Mouse (Mus musculus): ENCODE data around the gene Cyp2u1.

DNA sequence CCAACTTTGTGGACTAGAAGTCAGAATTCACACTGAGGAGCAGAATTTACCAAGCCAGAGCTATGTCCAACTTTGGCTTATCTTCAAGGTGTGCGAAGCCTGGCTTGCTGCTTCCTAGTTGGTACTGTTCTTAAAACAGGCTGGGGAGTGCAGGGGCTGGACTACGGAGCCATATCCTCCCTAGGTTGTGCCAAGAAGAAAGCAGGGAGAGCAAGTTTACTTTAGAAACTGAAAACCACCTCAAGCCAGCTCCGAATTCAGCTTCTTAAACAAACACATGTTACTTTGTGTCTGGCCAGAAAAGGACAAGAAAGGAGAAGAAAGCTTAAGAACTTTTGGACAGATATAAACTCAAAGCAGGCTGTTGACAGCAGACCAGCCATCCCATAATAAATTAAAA, 37.9 kb upstream of the Cyp2u1 start:
- TF ChIP-seq CTCF (IDR thresholded peaks at IDR 0.05) (no peak), EP300 (IDR thresholded peaks at IDR 0.05) (no peak)

Data from lung, postnatal 0 days (tissue).